ENCODE assay signal across 8 mouse cellular contexts in genomic region chr11:100646265-100646664, GRCm38 (mm10). TPM values are rescaled to one million over a fixed set of nuclear protein-coding genes. Genes with fewer than 3 reads are reported as not detected.
DNase-seq lines count a peak whose midpoint lies in the region; ATAC-seq and TF ChIP-seq lines count a peak whose summit lies in the region.
"Had no signal": no experiment of that assay in that cellular context is flagged by ENCODE, and none has a peak within 500 bp of the region (broad histone marks: within the 10 kb centered on the region; RNA-seq: fewer than 3 reads in every experiment).

No protein-coding gene starts in this region.

- H3K9ac ChIP-seq in intestine, postnatal 0 days (ENCODE audit: low read depth, low read length): no peak overlapping the region
- H3K9ac ChIP-seq in intestine, embryonic 15.5 days: no peak overlapping the region

- peaks cover 18% of the 10 kb centered on the region for H3K27me3 ChIP-seq in intestine, postnatal 0 days (replicated peaks; ENCODE audit: control insufficient read depth, insufficient read depth, low read length)
- peaks cover 22% of the 10 kb centered on the region for H3K27me3 ChIP-seq in intestine, embryonic 15.5 days (replicated peaks)
- peaks cover 43% of the 10 kb centered on the region for H3K27me3 ChIP-seq in E14TG2a.4 (ENCODE audit: insufficient read depth, low read length)
- peaks cover 18% of the 10 kb centered on the region for H3K27me3 ChIP-seq in small intestine, adult 2 months (ENCODE audit: control insufficient read depth, insufficient read depth, low read length)

- no peaks in the 10 kb centered on the region for H3K4me1 ChIP-seq in intestine, postnatal 0 days (replicated peaks; ENCODE audit: control insufficient read depth, insufficient read depth, low read length)
- 0 out of 2 replicates have a peak, but pooled peaks cover 2% of the 10 kb centered on the region for H3K4me1 ChIP-seq in intestine, embryonic 15.5 days (replicated peaks)
- H3K4me1 ChIP-seq in E14TG2a.4 (replicated peaks; ENCODE audit: low read depth, low read length): peaks cover 22% of the 10 kb centered on the region
- H3K4me1 ChIP-seq in small intestine, adult 2 months (ENCODE audit: control insufficient read depth, insufficient read depth, insufficient read length, low read length): no peaks in the 10 kb centered on the region

- ATAC-seq in intestine, postnatal 0 days: no peak
- ATAC-seq in intestine, embryonic 15.5 days: no peak

- WGBS in intestine, postnatal 0 days: 13% methylated on average over 1 of the region's 1 CpGs
- WGBS in intestine, embryonic 15.5 days: 14% methylated on average over 1 of the region's 1 CpGs
- 8% methylated on average over 1 of the region's 1 CpGs for WGBS in small intestine, adult 2 months

- H3K27ac ChIP-seq in intestine, postnatal 0 days (ENCODE audit: low read depth, low read length): no peak overlapping the region
- H3K27ac ChIP-seq in intestine, embryonic 15.5 days: no peak overlapping the region
- no peak overlapping the region for H3K27ac ChIP-seq in small intestine, adult 2 months (ENCODE audit: insufficient read depth, low read depth, low read length)

- DNase-seq in WW6 (ENCODE audit: low read depth, low spot score): peak; percentile 83
- DNase-seq in kidney, postnatal 25 days: peak; percentile 55 to 74
- no peak for DNase-seq in layer of hippocampus, adult 8-10 months (ENCODE audit: low spot score in 2 of 2)

- no peak overlapping the region for H3K4me3 ChIP-seq in intestine, postnatal 0 days (ENCODE audit: low read depth, low read length)
- no peak overlapping the region for H3K4me3 ChIP-seq in intestine, embryonic 15.5 days (replicated peaks)
- no peak overlapping the region for H3K4me3 ChIP-seq in E14TG2a.4 (replicated peaks; ENCODE audit: low read length)
- H3K4me3 ChIP-seq in small intestine, adult 2 months (ENCODE audit: low read depth, low read length): no peak overlapping the region
- H3K4me3 ChIP-seq: megakaryocyte, embryonic 14.5 days had no signal

- no peaks in the 10 kb centered on the region for H3K9me3 ChIP-seq in intestine, postnatal 0 days (ENCODE audit: control insufficient read depth)
- H3K9me3 ChIP-seq in intestine, embryonic 15.5 days: no peaks in the 10 kb centered on the region
- H3K9me3 ChIP-seq in E14TG2a.4 (ENCODE audit: low read length): no peaks in the 10 kb centered on the region
- H3K9me3 ChIP-seq: megakaryocyte, embryonic 14.5 days had no signal

- peak; percentile 81 for TF ChIP-seq CTCF in intestine, postnatal 0 days (IDR thresholded peaks at IDR 0.05; ENCODE audit: low read depth)
- peak; percentile 80 for TF ChIP-seq CTCF in E14TG2a.4 (conservative IDR thresholded peaks at IDR 0.05; ENCODE audit: low read length)
- TF ChIP-seq CTCF in small intestine, adult 2 months (IDR thresholded peaks at IDR 0.05; ENCODE audit: extremely low read depth, insufficient read length, insufficient replicate concordance, low read depth, low read length): peak; percentile 68; the same call in 1 of the 2 replicates

- no peak overlapping the region for H3K4me2 ChIP-seq in intestine, postnatal 0 days (replicated peaks; ENCODE audit: low read depth)
- H3K4me2 ChIP-seq in intestine, embryonic 15.5 days (replicated peaks): no peak overlapping the region

- no peak for TF ChIP-seq POLR2A in small intestine, adult 2 months (IDR thresholded peaks at IDR 0.05; ENCODE audit: low read depth, low read length)

- H3K36me3 ChIP-seq in intestine, postnatal 0 days (ENCODE audit: control insufficient read depth, insufficient read depth): no peaks in the 10 kb centered on the region
- no peaks in the 10 kb centered on the region for H3K36me3 ChIP-seq in intestine, embryonic 15.5 days
- H3K36me3 ChIP-seq in E14TG2a.4 (ENCODE audit: insufficient read depth, low read length): no peaks in the 10 kb centered on the region
- H3K36me3 ChIP-seq in small intestine, adult 2 months (ENCODE audit: control insufficient read depth, insufficient read depth, low read length): no peaks in the 10 kb centered on the region

RNA-seq across cellular contexts. Expression of gene Dnajc7, which starts 26.3 kb away (rescaled TPM):
- polyA plus RNA-seq in intestine, postnatal 0 days (2015; fragmentation: Nextera tagmentation; extraction: Ambion mirVana): 72.9 and 80.2 TPM in 2 replicates
- 188 TPM in 2 replicates for polyA plus RNA-seq in intestine, embryonic 15.5 days (2015; fragmentation: Nextera tagmentation; extraction: Ambion mirVana)
- 10.6 and 24.8 TPM in 2 replicates for polyA plus RNA-seq in small intestine, adult 2 months (2012; rRNA removed)
- 100 to 1,000 TPM; 255 to 304 (median 273) TPM for total RNA-seq in layer of hippocampus, adult 8-10 months (2022)

RNA-seq across cellular contexts. Expression of gene Nkiras2, which starts 27.2 kb away (rescaled TPM):
- polyA plus RNA-seq in intestine, postnatal 0 days (2015; fragmentation: Nextera tagmentation; extraction: Ambion mirVana): 52.2 and 55.7 TPM in 2 replicates
- polyA plus RNA-seq in intestine, embryonic 15.5 days (2015; fragmentation: Nextera tagmentation; extraction: Ambion mirVana): 57.6 and 65.0 TPM in 2 replicates
- 85.2 and 134 TPM in 2 replicates for polyA plus RNA-seq in small intestine, adult 2 months (2012; rRNA removed)
- 10 to 100 TPM; 11.7 to 13.4 (median 12.1) TPM for total RNA-seq in layer of hippocampus, adult 8-10 months (2022)

RNA-seq across cellular contexts. Expression of gene Zfp385c, which starts 46.0 kb away (rescaled TPM):
- 0.09 and 0.20 TPM in 2 replicates for polyA plus RNA-seq in intestine, postnatal 0 days (2015; fragmentation: Nextera tagmentation; extraction: Ambion mirVana)
- 0.11 TPM in 2 replicates for polyA plus RNA-seq in intestine, embryonic 15.5 days (2015; fragmentation: Nextera tagmentation; extraction: Ambion mirVana)
- polyA plus RNA-seq in small intestine, adult 2 months (2012; rRNA removed): 0.14 and 0.62 TPM in 2 replicates
- total RNA-seq in layer of hippocampus, adult 8-10 months (2022): under 1 TPM in 3 of 4 experiments, not detected in 1; 0.16 to 0.41 (median 0.18) TPM

RNA-seq across cellular contexts. Expression of gene Dhx58, which starts 57.8 kb away (rescaled TPM):
- 9.8 and 10.0 TPM in 2 replicates for polyA plus RNA-seq in intestine, postnatal 0 days (2015; fragmentation: Nextera tagmentation; extraction: Ambion mirVana)
- 2.7 and 3.2 TPM in 2 replicates for polyA plus RNA-seq in intestine, embryonic 15.5 days (2015; fragmentation: Nextera tagmentation; extraction: Ambion mirVana)
- 4.7 and 13.3 TPM in 2 replicates for polyA plus RNA-seq in small intestine, adult 2 months (2012; rRNA removed)
- total RNA-seq in layer of hippocampus, adult 8-10 months (2022): 1 to 10 TPM; 2.7 to 5.3 (median 3.4) TPM

Comparison
In these comparisons a context has a peak if more than half of its experiments do, and no peak if none do; other contexts are left out.
1. DNase-seq: peak in WW6 (single experiment) and kidney, postnatal 25 days (2 of 2); none in layer of hippocampus, adult 8-10 months (0 of 2).
2. Peak in every context shown above with its lines, with median percentiles within 50 percentile points of each other: CTCF ChIP-seq.